Mouse (Mus musculus) stomach, postnatal 0 days (tissue): ENCODE data around the gene Nanog. TPM values are rescaled to one million over a fixed set of nuclear protein-coding genes. Genes with fewer than 3 reads are reported as not detected.
"Not testable (repeated sequence)": the region's sequence is repeated elsewhere in the genome, so short reads cannot be mapped to it uniquely, and the experiment has no call there.

ENCODE experiments used
- ATAC-seq: fragments of 200-750 bp; cut with Nextera tagmentation; 2 replicates; pipeline ENCODE4 v1.8.0; 2017; ENCODE audit not compliant: low FRiP score, low TSS enrichment
- DNase-seq: peaks from one replicate; pipeline ENCODE4 v3.0.0-alpha.2; 2016; ENCODE audit warnings: low spot score
- H3K27ac ChIP-seq: fragments of 300-500 bp; sonication (generic); replicated peaks from 2 replicates; pipeline ENCODE4 v1.5.1; 2014; ENCODE audit warnings: mild to moderate bottlenecking, control low read depth
- H3K27me3 ChIP-seq: fragments of 300-500 bp; sonication (generic); 2 replicates; pipeline ENCODE4 v1.6.1; 2014; ENCODE audit warnings: low read length; ENCODE audit not compliant: control insufficient read depth, insufficient read depth
- H3K36me3 ChIP-seq: fragments of 300-500 bp; sonication (generic); 2 replicates; pipeline ENCODE4 v1.6.1; 2014; ENCODE audit warnings: low read length, mixed read lengths; ENCODE audit not compliant: control insufficient read depth, insufficient read depth
- H3K4me1 ChIP-seq: fragments of 300-500 bp; sonication (generic); replicated peaks from 2 replicates; pipeline ENCODE4 v1.6.1; 2014; ENCODE audit warnings: antibody characterized with exemption; ENCODE audit not compliant: control insufficient read depth, insufficient read depth
- H3K4me2 ChIP-seq: fragments of 300-500 bp; sonication (generic); replicated peaks from 2 replicates; pipeline ENCODE4 v1.6.1; 2014; ENCODE audit warnings: low read depth, mild to moderate bottlenecking, control low read depth, moderate library complexity
- H3K4me3 ChIP-seq: fragments of 300-500 bp; sonication (generic); 2 replicates; pipeline ENCODE4 v1.5.1; 2014; ENCODE audit warnings: low read depth, low read length, control low read depth
- H3K9ac ChIP-seq: fragments of 300-500 bp; sonication (generic); 2 replicates; pipeline ENCODE4 v1.6.1; 2014; ENCODE audit warnings: mild to moderate bottlenecking, low read length, control low read depth, mixed read lengths
- H3K9me3 ChIP-seq: fragments of 300-500 bp; sonication (generic); 2 replicates; pipeline ENCODE4 v1.6.1; 2016; ENCODE audit warnings: low read length; ENCODE audit not compliant: control insufficient read depth
- CTCF ChIP-seq: IDR thresholded peaks from 2 replicates; pipeline ENCODE4 v1.5.1; 2016; ENCODE audit warnings: antibody characterized with exemption, low read depth, mild to moderate bottlenecking, moderate library complexity
- EP300 ChIP-seq: optimal IDR thresholded peaks from 2 replicates; pipeline ENCODE3; 2016; ENCODE audit warnings: antibody characterized with exemption
- WGBS: fragments of 180-500 bp; shearing (Covaris S2); extraction: QIAGEN DNeasy Blood & Tissue Kit; methylation state at CpG from one replicate; pipeline ENCODE4 v1.1.7; 2014; 5-methylcytosine and 5-hydroxymethylcytosine counted together
- polyA plus RNA-seq: library from polyadenylated mRNA; unstranded; fragments of >200 nt; fragmentation: Nextera tagmentation; extraction: Ambion mirVana; gene quantifications from 2 replicates; pipeline ENCODE4 v1.2.1, GENCODE M21; 2015

Gene Nanog
- polyA plus RNA-seq, 1 experiment from 2014 or later, result 0.07 TPM

- Histone ChIP-seq H3K27me3 (no peaks in the 10 kb centered on the region), H3K36me3 (no peaks in the 10 kb centered on the region)
- 87% methylated on average over 3 of the region's 3 CpGs for WGBS
Observed at GRCm38 (mm10) chr6:122695398-122695797, 11.9 kb upstream of the Nanog start.

GRCm38 (mm10) chr6:122699628-122700027, 7.7 kb upstream of the Nanog start:
- 73% methylated on average over 2 of the region's 2 CpGs for WGBS
- H3K36me3 ChIP-seq, H3K4me2 ChIP-seq, H3K4me3 ChIP-seq, H3K9me3 ChIP-seq, H3K9ac ChIP-seq, H3K27ac ChIP-seq, ATAC-seq, DNase-seq, H3K4me1 ChIP-seq, H3K27me3 ChIP-seq: not testable (repeated sequence)

More at GRCm38 (mm10) chr6:122695398-122695797, 11.9 kb upstream of the Nanog start:
- no peak for ATAC-seq
- Histone ChIP-seq H3K4me3 (no peak overlapping the region), H3K9ac (no peak overlapping the region), H3K9me3 (no peaks in the 10 kb centered on the region), H3K4me1 (no peaks in the 10 kb centered on the region), H3K27ac (no peak overlapping the region), H3K4me2 (no peak overlapping the region)
- DNase-seq, result no peak
- TF ChIP-seq CTCF, result no peak
- no peak for TF ChIP-seq EP300

- TF ChIP-seq CTCF, result no peak
- TF ChIP-seq EP300, result no peak
- H3K36me3 ChIP-seq, result no peaks in the 10 kb centered on the region
- no peak overlapping the region for H3K4me2 ChIP-seq
- H3K27ac ChIP-seq, result no peak overlapping the region
- H3K9ac ChIP-seq, result no peak overlapping the region
- DNase-seq (no peak), ATAC-seq (no peak)
- 75% methylated on average over 5 of the region's 5 CpGs for WGBS
- no peaks in the 10 kb centered on the region for H3K27me3 ChIP-seq
- no peak overlapping the region for H3K4me3 ChIP-seq
- no peaks in the 10 kb centered on the region for H3K9me3 ChIP-seq
- H3K4me1 ChIP-seq, result 0 out of 2 replicates have a peak, but pooled peaks cover 3% of the 10 kb centered on the region
Observed at GRCm38 (mm10) chr6:122701816-122702215, 5.5 kb upstream of the Nanog start.

GRCm38 (mm10) chr6:122702480-122703124, 4.7 kb upstream of the Nanog start:
- H3K4me2 ChIP-seq, result peak overlapping the region; percentile 60
- peak overlapping the region; percentile 41 for H3K9ac ChIP-seq
- no peaks in the 10 kb centered on the region for H3K36me3 ChIP-seq
- DNase-seq (peak; percentile 45), ATAC-seq (peak; percentile 68; the same call in 1 of the 2 replicates)
- WGBS, result 1% methylated on average over 20 of the region's 20 CpGs
- TF ChIP-seq CTCF (no peak), EP300 (no peak)
- peak overlapping the region; percentile 35; the same call in 1 of the 2 replicates for H3K27ac ChIP-seq
- 0 out of 2 replicates have a peak, but pooled peaks cover 3% of the 10 kb centered on the region for H3K4me1 ChIP-seq
- peak overlapping the region; percentile 24 for H3K4me3 ChIP-seq
- no peaks in the 10 kb centered on the region for H3K27me3 ChIP-seq
- no peaks in the 10 kb centered on the region for H3K9me3 ChIP-seq

- Histone ChIP-seq H3K9me3 (no peaks in the 10 kb centered on the region), H3K4me2 (no peak overlapping the region), H3K4me3 (no peak overlapping the region), H3K9ac (no peak overlapping the region), H3K27me3 (no peaks in the 10 kb centered on the region), H3K36me3 (no peaks in the 10 kb centered on the region), H3K4me1 (0 out of 2 replicates have a peak, but pooled peaks cover 3% of the 10 kb centered on the region), H3K27ac (no peak overlapping the region)
- ATAC-seq (no peak), DNase-seq (no peak)
- TF ChIP-seq CTCF, result no peak
- no peak for TF ChIP-seq EP300
- WGBS, result 29% methylated on average over 6 of the region's 6 CpGs
Observed at GRCm38 (mm10) chr6:122703251-122703650, 4.0 kb upstream of the Nanog start.

- no peak overlapping the region for H3K9ac ChIP-seq
- no peaks in the 10 kb centered on the region for H3K9me3 ChIP-seq
- H3K36me3 ChIP-seq, result no peaks in the 10 kb centered on the region
- H3K27me3 ChIP-seq, result no peaks in the 10 kb centered on the region
- ATAC-seq (no peak), DNase-seq (no peak)
- 0 out of 2 replicates have a peak, but pooled peaks cover 3% of the 10 kb centered on the region for H3K4me1 ChIP-seq
- TF ChIP-seq CTCF (no peak), EP300 (no peak)
- no peak overlapping the region for H3K4me3 ChIP-seq
- no peak overlapping the region for H3K27ac ChIP-seq
- WGBS, result 31% methylated on average over 1 of the region's 1 CpGs
- H3K4me2 ChIP-seq, result no peak overlapping the region
Observed at GRCm38 (mm10) chr6:122703706-122704105, 3.6 kb upstream of the Nanog start.
